Mouse (Mus musculus): ENCODE data around the gene Ncmap.

DNA sequence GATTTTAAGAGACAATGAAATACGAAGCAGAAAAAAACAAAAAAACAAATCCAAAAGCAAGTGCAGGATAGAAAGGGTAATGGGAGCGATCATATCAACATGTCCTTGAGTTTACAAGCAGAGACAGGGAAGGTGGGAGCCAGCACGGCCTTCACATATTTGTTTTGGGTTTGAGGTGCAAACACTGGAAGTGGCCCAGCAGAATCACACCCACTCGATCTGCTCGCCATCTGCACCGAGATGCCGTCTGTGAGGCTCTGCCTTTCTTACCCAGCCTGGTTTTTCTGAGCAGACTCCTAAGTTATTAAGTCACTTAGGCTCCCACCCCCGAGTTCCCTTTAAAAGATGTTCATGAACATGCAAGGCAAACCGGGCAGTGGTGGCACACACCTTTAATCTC is 27.6 kb upstream of the Ncmap start:
- no peak for TF ChIP-seq CTCF (IDR thresholded peaks at IDR 0.05; ENCODE audit: low read depth)
- TF ChIP-seq EP300 (IDR thresholded peaks at IDR 0.05; ENCODE audit: low read depth): no peak
